Mouse (Mus musculus) stomach, embryonic 16.5 days (tissue): Measurements from ENCODE around the gene Esyt2. TPM values are rescaled to one million over a fixed set of nuclear protein-coding genes. Genes with fewer than 3 reads are reported as not detected.

Source experiments
- ATAC-seq: fragments of 200-750 bp; cut with Nextera tagmentation; 2 replicates; pipeline ENCODE4 v1.8.0; 2017; ENCODE audit warnings: moderate number of reproducible peaks, moderate TSS enrichment; ENCODE audit not compliant: insufficient read depth, low FRiP score
- H3K27ac ChIP-seq: fragments of 300-500 bp; sonication (generic); 2 replicates; pipeline ENCODE4 v1.5.1; 2014; ENCODE audit warnings: low read length
- H3K27me3 ChIP-seq: fragments of 300-500 bp; sonication (generic); 2 replicates; pipeline ENCODE4 v1.6.1; 2014; ENCODE audit warnings: low read length, control low read depth, mixed read lengths; ENCODE audit not compliant: control insufficient read depth, insufficient read depth
- H3K36me3 ChIP-seq: fragments of 300-500 bp; sonication (generic); 2 replicates; pipeline ENCODE4 v1.6.1; 2014; ENCODE audit warnings: low read length; ENCODE audit not compliant: control insufficient read depth, insufficient read depth
- H3K4me1 ChIP-seq: fragments of 300-500 bp; sonication (generic); 2 replicates; pipeline ENCODE4 v1.6.1; 2014; ENCODE audit warnings: low read length, control low read depth, mixed read lengths; ENCODE audit not compliant: control insufficient read depth, insufficient read depth
- H3K4me2 ChIP-seq: fragments of 300-500 bp; sonication (generic); 2 replicates; pipeline ENCODE4 v1.6.1; 2014; ENCODE audit warnings: low read depth, low read length, mixed read lengths
- H3K4me3 ChIP-seq: fragments of 300-500 bp; sonication (generic); replicated peaks from 2 replicates; pipeline ENCODE4 v1.5.1; 2014; ENCODE audit warnings: mild to moderate bottlenecking, low read length
- H3K9ac ChIP-seq: fragments of 300-500 bp; sonication (generic); 2 replicates; pipeline ENCODE4 v1.6.1; 2014; ENCODE audit warnings: low read length
- H3K9me3 ChIP-seq: fragments of 300-500 bp; sonication (generic); replicated peaks from 2 replicates; pipeline ENCODE4 v1.6.1; 2016; ENCODE audit warnings: low read length, control low read depth; ENCODE audit not compliant: control insufficient read depth
- WGBS: fragments of 180-500 bp; shearing (Covaris S2); extraction: QIAGEN DNeasy Blood & Tissue Kit; methylation state at CpG from one replicate; pipeline ENCODE4 v1.1.7; 2014; 5-methylcytosine and 5-hydroxymethylcytosine counted together
- polyA plus RNA-seq: library from polyadenylated mRNA; unstranded; fragments of >200 nt; fragmentation: Nextera tagmentation; extraction: Ambion mirVana; gene quantifications from 2 replicates; pipeline ENCODE4 v1.2.1, GENCODE M21; 2015

Esyt2 gene
- polyA plus RNA-seq, 1 experiment from 2014 or later, result 28.7 TPM

GRCm38 (mm10) chr12:116317818-116318217, 36.8 kb downstream of the Esyt2 start:
- H3K27ac ChIP-seq, result no peak overlapping the region
- H3K27me3 ChIP-seq, result no peaks in the 10 kb centered on the region
- ATAC-seq, result no peak
- H3K4me3 ChIP-seq, result no peak overlapping the region
- no peak overlapping the region for H3K4me2 ChIP-seq
- no peak overlapping the region for H3K9ac ChIP-seq
- WGBS, result 58% methylated on average over 1 of the region's 1 CpGs
- H3K9me3 ChIP-seq, result no peaks in the 10 kb centered on the region
- H3K36me3 ChIP-seq, result 0 out of 2 replicates have a peak, but pooled peaks cover 4% of the 10 kb centered on the region
- peaks cover 6% of the 10 kb centered on the region for H3K4me1 ChIP-seq

DNA sequence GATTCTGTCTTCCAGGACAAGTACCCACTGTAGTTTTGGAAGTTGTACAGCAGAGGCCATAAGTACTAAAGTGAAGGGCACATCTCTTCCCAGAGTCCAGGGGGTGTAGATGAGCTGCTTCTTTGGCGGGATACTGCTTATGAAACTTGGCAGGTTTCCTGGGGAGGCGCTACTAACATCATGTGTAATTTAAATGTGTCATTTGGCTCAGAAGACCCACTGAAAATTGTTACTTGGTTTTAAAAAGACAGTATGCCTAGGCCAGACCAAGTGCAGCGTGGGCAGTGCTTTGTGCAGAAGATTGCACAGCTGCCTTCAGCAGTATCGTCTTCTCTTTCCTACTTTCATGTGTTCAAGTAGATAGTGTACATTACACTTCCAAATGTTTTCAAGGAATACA, 44.5 kb downstream of the Esyt2 start:
- WGBS, result 51% methylated on average over 4 of the region's 4 CpGs
- no peaks in the 10 kb centered on the region for H3K4me1 ChIP-seq
- no peak overlapping the region for H3K4me2 ChIP-seq
- H3K27me3 ChIP-seq, result no peaks in the 10 kb centered on the region
- peak overlapping the region; percentile 92 for H3K27ac ChIP-seq
- no peaks in the 10 kb centered on the region for H3K9me3 ChIP-seq
- H3K36me3 ChIP-seq, result 0 out of 2 replicates have a peak, but pooled peaks cover 7% of the 10 kb centered on the region
- ATAC-seq, result peak; percentile 54; the same call in 1 of the 2 replicates
- peak overlapping the region; percentile 28; the same call in 1 of the 2 replicates for H3K9ac ChIP-seq
- no peak overlapping the region for H3K4me3 ChIP-seq

- H3K27me3 ChIP-seq, result no peaks in the 10 kb centered on the region
- H3K4me2 ChIP-seq, result no peak overlapping the region
- H3K27ac ChIP-seq, result peak overlapping the region; percentile 89
- H3K36me3 ChIP-seq, result 0 out of 2 replicates have a peak, but pooled peaks cover 6% of the 10 kb centered on the region
- H3K4me1 ChIP-seq, result no peaks in the 10 kb centered on the region
- H3K4me3 ChIP-seq, result no peak overlapping the region
- WGBS, result 60% methylated on average over 1 of the region's 1 CpGs
- peak; percentile 76; the same call in 1 of the 2 replicates for ATAC-seq
- no peak overlapping the region for H3K9ac ChIP-seq
- H3K9me3 ChIP-seq, result no peaks in the 10 kb centered on the region
Measured at GRCm38 (mm10) chr12:116326159-116326558, 45.2 kb downstream of the Esyt2 start.

- Histone ChIP-seq H3K9me3 (no peaks in the 10 kb centered on the region), H3K27me3 (no peaks in the 10 kb centered on the region), H3K4me2 (no peak overlapping the region), H3K4me1 (no peaks in the 10 kb centered on the region), H3K27ac (no peak overlapping the region), H3K9ac (no peak overlapping the region), H3K36me3 (0 out of 2 replicates have a peak, but pooled peaks cover 4% of the 10 kb centered on the region), H3K4me3 (no peak overlapping the region)
- 80% methylated on average over 5 of the region's 5 CpGs for WGBS
- ATAC-seq, result no peak
Measured at GRCm38 (mm10) chr12:116334253-116334652, 53.3 kb downstream of the Esyt2 start.

GRCm38 (mm10) chr12:116340160-116340559, 59.2 kb downstream of the Esyt2 start:
- Histone ChIP-seq H3K4me2 (no peak overlapping the region), H3K27ac (no peak overlapping the region), H3K27me3 (no peaks in the 10 kb centered on the region), H3K36me3 (peaks cover 2% of the 10 kb centered on the region), H3K9me3 (no peaks in the 10 kb centered on the region), H3K4me1 (no peaks in the 10 kb centered on the region), H3K9ac (no peak overlapping the region), H3K4me3 (no peak overlapping the region)
- no peak for ATAC-seq
- 92% methylated on average over 1 of the region's 1 CpGs for WGBS

- Histone ChIP-seq H3K27me3 (no peaks in the 10 kb centered on the region), H3K9me3 (no peaks in the 10 kb centered on the region), H3K9ac (no peak overlapping the region), H3K36me3 (peaks cover 8% of the 10 kb centered on the region), H3K4me2 (no peak overlapping the region), H3K4me1 (no peaks in the 10 kb centered on the region), H3K4me3 (no peak overlapping the region), H3K27ac (no peak overlapping the region)
- no peak for ATAC-seq
Measured at GRCm38 (mm10) chr12:116348755-116349286, 67.8 kb downstream of the Esyt2 start.

- Histone ChIP-seq H3K9me3 (no peaks in the 10 kb centered on the region), H3K27me3 (no peaks in the 10 kb centered on the region), H3K27ac (no peak overlapping the region), H3K4me2 (no peak overlapping the region), H3K4me1 (no peaks in the 10 kb centered on the region), H3K4me3 (no peak overlapping the region), H3K9ac (no peak overlapping the region), H3K36me3 (peaks cover 8% of the 10 kb centered on the region)
- ATAC-seq, result no peak
- 76% methylated on average over 2 of the region's 2 CpGs for WGBS
Measured at GRCm38 (mm10) chr12:116349376-116349775, 68.4 kb downstream of the Esyt2 start.

GRCm38 (mm10) chr12:116351022-116351421, 70.0 kb downstream of the Esyt2 start:
- Histone ChIP-seq H3K27ac (no peak overlapping the region), H3K4me1 (no peaks in the 10 kb centered on the region), H3K36me3 (peaks cover 8% of the 10 kb centered on the region), H3K9me3 (no peaks in the 10 kb centered on the region), H3K4me2 (no peak overlapping the region), H3K27me3 (no peaks in the 10 kb centered on the region), H3K9ac (no peak overlapping the region), H3K4me3 (no peak overlapping the region)
- ATAC-seq, result no peak
- 89% methylated on average over 4 of the region's 4 CpGs for WGBS

DNA sequence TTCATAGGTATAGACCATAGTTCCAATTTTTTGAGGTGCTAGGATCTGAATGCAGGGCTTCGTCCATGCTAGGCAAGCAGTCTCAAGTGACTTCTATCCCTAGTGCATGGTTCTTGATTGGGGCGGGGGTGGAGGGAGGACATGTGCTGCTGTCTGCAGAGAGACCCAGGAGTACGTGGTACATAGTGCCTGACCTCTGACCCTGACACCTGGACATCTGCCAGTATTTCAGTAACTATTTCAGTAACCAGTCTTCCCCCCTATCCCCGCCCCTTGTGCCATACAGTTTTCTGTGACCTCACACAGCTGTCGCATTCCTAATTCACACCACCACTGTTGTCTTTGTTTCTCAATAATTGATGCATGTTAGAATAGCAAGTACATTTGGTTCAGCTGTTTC, 71.4 kb downstream of the Esyt2 start:
- 76% methylated on average over 5 of the region's 5 CpGs for WGBS
- Histone ChIP-seq H3K4me2 (no peak overlapping the region), H3K27me3 (no peaks in the 10 kb centered on the region), H3K4me3 (no peak overlapping the region), H3K36me3 (peaks cover 11% of the 10 kb centered on the region), H3K4me1 (no peaks in the 10 kb centered on the region), H3K9me3 (no peaks in the 10 kb centered on the region), H3K9ac (no peak overlapping the region), H3K27ac (no peak overlapping the region)
- peak; percentile 47; the same call in 1 of the 2 replicates for ATAC-seq
